Mouse (Mus musculus) bone marrow, adult 2 months (tissue): ENCODE measurements around the gene Bckdhb.

Source experiments
- CTCF ChIP-seq: fragments of 200-500 bp; IDR thresholded peaks from 2 replicates; pipeline ENCODE4 v1.5.1; 2011; ENCODE audit warnings: low read length, control low read depth; ENCODE audit not compliant: control insufficient read depth, insufficient read depth
- POLR2A ChIP-seq: fragments of 200-500 bp; IDR thresholded peaks from 2 replicates; pipeline ENCODE4 v1.6.1; 2011; ENCODE audit warnings: low read depth, mild to moderate bottlenecking, control low read depth, low read length, borderline replicate concordance; ENCODE audit not compliant: control insufficient read depth

GRCm38 (mm10) chr9:83925688-83926041, 720 bp downstream of the Bckdhb start:
- TF ChIP-seq CTCF (no peak), POLR2A (no peak)
